Mouse (Mus musculus) left cerebral cortex, adult 11 months (tissue): ENCODE results near the gene Carmil1.
A peak's percentile ranks its signal among the peaks of the same experiment; 100 is the strongest.

Source experiments
- DNase-seq: peaks from one replicate; pipeline ENCODE4 v3.0.0; 2022; ENCODE audit warnings: low spot score

Gene Carmil1

DNA sequence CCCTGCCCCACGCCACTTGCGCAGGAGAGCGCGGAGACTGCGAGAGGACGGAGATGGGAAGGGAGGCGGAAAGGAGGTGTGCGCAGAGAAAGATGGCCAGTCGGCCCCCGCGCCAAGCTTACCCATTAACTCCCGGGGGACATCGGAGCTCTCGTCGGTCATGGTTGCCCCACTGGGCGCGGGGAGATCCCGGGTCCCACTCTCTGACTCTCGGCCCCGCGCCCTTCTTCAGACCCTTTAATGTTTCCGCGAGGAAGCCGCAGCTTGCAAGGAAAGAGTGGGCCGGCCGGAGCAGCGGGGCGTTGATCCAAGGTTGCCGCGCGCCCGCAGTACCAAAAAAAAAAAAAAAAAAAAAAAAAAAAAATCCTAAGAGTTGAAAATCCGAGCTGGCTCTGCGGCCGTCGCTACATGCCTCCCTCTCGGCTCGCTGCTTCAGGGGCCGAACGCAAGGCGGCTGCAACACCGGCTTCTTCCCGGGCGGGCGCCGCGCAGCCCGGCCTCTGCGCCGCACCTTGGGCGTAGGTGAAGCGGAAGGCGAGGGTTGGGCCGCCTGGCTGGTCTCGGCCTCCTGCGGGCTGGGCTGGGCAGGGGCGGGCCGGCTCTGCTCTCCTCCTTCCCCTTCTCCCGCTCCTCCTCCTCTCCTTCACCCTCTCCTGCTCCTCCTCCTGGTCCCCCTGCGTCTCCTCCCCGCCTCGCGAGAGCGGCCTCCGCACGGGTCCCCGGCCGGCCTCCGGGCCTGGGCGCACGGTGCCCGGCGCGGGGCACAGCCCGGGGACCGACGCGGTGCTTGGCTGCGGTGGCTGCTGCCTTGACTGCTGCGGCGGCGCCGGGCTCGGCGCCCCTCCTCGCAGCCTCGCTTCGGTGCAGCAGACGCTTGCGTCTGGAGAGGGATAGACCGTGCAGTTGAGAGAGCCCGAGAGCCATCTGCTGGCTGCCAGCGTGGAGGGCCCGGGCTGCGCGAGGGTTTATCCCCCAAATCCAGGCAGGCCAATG is at the start of gene Carmil1:
TSS of gene Carmil1 (minus strand) at position 357 of the 993 bp plus-strand sequence.
- peak; percentile 84 for DNase-seq

- DNase-seq: no peak
Measured at GRCm38 (mm10) chr13:24330128-24330527, 49.5 kb upstream of the Carmil1 start.

- no peak for DNase-seq
Measured at GRCm38 (mm10) chr13:24328036-24328817, 47.6 kb upstream of the Carmil1 start.

DNA sequence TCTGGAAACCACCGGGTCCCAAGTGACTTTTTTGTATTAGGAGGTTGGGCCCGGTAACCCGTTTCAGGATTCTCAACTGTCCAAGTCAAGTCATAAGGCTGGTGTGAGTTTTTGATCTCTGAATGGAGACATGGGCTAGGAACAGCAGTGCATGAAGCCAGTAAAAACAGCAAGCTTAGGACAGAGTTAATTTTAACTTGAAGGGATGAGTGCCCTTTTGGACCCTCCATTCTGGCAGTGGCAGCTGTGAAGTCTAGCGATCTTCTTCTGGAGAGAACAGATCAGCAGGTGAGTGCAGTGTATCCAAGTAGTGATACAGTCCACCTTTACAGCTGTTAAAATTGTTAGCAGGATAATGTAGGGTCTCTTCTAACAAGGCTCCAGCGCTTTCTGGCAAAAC is 46.6 kb upstream of the Carmil1 start, which contains the start of gene Cmah:
TSS of gene Cmah (plus strand) at position 204 of the 400 bp plus-strand sequence.
- no peak for DNase-seq

DNA sequence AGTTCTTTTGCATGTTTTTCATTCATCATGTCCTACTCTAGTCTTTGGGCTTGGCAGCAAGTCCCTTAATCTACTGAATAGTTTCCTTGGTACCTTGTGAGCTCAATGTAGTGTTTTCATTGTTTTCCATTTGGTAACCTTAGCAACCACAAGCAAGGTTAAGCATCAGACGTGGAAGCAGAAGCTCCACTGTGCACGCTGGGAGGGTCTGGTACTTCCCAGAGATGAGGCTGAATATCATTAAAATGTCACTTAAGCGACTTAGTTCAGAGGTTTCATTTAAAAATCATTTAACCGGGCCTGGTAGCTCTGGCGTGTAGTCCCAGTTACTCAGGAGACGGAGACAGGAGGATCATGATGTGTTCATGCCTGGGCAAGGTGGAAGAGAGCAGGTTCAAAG is 40.7 kb upstream of the Carmil1 start:
- DNase-seq: no peak

DNA sequence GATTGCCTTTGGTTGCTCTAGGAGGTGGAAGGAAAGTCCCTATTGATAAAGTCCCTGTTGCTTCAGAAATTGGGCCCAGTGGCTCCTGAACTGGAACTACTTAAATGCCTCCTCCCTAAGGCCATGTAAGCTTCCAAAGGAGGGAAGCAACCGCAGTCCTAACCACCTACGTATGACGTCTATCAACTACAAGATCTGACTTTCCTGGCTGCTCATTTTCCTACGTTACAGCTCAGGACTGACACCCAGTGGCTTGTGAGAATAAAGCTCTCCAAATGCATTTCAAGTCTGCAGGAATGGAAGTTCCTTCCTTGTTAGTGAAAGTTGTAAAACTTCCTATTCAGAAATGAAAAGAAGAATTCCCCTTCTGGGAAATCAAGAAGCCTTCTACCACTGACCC is 38.0 kb upstream of the Carmil1 start:
- DNase-seq: no peak

- no peak for DNase-seq
Measured at GRCm38 (mm10) chr13:24316563-24316962, 36.0 kb upstream of the Carmil1 start.

DNA sequence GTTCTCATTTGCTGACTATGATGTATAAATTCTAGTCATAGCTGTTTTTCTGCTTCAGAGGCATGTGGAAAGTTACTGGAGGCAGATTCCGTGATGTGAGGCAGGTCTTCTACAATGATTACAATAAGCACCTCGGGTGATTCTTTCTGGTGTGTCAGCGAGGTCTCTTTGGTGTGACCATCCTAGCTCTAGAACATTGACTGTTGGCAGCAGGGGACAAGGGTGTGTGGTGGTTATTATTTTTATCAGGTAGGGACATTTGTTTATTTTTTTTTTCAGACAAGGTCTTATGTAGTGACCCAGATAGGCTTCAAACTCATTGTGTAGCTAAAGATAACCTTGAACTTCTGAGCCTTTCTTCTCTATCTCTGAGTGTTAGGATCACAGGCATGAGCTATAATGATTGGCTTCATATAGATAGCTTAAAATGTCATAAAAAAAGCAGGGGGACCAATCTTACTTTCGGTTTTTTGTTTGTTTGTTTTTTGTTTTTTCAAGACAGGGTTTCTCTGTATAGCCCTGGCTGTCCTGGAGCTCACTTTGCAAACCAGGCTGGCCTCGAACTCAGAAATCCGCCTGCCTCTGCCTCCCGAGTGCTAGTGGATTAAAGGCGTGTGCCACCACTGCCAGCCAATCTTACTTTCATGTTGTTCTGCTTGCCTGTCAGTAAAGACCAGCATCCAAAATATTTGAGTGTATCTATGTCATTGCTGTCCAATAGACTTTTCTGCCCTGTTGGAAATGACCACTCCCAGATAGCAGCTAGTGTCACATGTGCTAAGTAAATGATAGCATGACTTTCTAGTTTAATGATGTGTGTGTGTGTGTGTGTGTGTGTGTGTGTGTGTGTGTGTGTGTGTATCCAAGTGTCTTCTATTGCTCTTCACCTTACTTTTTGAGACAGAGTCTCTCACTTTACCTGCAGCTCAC is 30.7 kb upstream of the Carmil1 start:
- no peak for DNase-seq

- no peak for DNase-seq
Measured at GRCm38 (mm10) chr13:24306248-24306647, 25.7 kb upstream of the Carmil1 start.

- no peak for DNase-seq
Measured at GRCm38 (mm10) chr13:24305486-24305885, 24.9 kb upstream of the Carmil1 start.

- no peak for DNase-seq
Measured at GRCm38 (mm10) chr13:24297252-24297651, 16.7 kb upstream of the Carmil1 start.

DNA sequence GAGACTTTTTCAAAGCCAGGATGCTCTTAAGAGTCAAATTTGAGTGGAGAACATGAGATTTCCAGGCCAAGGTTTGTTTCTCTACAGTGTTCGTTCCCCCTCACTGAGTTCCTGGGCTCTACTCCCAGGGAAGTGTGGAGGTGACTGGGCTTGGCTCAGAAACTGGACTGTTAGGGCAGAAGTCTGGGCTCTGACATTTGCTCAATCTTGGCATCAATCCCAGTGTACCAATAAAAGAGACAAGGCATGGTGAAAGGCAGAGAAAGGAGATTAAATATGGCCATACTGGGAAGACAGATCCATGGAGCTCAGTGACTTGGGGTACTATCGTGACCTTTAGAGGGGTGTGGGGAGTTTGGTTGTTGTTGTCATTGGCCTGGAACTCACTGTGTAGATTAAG is 6.8 kb upstream of the Carmil1 start:
- DNase-seq: no peak

DNA sequence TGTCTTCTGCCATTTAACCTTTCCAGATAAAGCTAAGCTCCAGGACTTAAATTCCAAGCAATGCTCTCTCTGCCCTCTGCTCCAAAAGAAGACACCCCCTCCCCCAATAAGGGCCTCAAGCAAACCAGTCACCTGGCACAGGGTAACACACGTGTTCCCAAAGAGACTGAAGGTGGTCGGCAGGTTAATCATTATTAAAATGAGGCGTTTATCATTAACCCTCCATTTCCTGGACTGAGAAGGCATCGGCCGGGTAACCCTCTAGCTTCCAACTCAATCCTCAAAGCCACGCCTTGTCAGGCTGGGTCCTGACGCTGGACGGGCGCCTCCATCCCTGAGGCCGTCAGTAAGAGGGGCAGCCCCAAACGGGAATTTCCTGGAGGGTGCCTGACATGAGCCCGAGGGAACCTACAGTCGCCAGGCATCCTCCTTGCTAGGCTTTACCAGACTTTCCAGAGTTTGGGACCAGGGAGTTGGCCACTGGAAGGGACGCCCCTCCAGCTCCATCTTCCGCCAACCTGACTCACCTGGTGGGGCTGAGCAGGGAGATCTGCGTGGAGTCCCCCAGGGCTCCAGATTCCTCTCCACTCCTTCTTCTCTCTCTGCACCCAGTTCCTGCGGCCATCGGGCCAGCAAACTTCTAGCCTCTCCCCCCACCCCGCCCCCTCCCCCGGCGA is 695 bp downstream of the Carmil1 start:
- DNase-seq: no peak

DNA sequence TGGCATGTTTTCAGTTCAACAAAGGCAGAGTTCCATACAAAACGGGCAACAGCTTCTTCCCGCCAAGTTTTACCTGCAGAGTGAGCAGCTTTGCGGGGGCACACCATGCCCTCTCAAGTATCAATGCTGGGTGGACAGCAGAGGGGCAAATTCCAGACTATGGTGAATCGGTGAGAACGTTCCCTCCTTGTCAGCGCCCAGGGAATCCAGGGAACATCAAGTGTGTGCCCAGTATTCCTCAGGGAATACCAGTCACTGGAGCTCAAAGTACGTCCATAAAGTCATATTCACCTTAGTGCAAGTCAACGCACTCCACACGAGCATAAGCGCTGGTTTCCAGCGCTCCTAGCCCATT is 1.2 kb downstream of the Carmil1 start:
- no peak for DNase-seq

DNA sequence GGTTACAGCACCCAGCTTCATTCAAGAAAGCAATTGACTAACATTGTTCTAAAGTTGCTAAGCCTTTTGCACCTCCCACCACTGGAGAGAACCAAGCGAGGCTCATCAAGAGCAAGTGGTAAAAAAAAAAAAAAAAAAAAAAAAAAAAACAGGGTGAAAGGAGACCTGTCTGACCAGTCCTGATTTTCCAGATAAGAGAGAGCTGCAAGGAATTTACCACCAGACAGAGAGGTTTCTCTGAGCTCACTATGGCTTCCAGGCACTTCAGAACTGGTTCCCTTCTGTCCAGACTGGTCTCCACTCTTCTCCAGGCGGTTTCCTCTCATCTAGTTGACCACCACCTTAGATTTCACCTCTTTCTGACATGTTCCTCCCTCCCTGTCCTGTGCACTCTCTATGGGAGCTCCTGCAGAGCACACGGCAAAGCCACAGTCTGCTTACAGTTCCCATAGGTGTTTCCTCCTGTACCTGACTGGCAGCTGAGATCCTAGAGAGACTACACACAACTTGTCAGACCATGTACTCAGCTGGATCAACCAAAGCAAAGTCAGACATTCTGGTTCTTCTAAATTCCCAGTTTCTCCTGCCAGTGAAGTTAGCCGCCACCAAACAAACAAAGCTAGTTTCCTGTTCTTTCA is 7.7 kb downstream of the Carmil1 start:
- no peak for DNase-seq

DNA sequence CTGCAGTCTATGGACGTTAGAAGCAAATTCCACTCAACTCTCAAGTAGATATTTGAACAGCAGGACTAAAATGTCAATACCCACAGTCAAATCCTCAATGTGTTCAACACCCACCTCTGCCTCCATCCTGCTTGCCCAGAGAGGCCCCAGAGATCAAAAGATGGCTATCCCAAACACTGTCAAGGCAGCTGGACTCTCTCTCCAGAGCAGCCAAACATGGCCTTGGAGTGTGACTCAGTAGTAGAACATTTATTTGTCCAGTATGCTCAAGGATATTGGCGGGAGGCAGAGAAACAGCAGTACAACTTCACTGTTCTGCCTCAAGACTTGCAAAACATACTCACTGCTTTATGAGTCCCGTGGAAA is 11.5 kb downstream of the Carmil1 start:
- DNase-seq: no peak

- DNase-seq: no peak
Measured at GRCm38 (mm10) chr13:24268355-24269099, 12.1 kb downstream of the Carmil1 start.

- DNase-seq: no peak
Measured at GRCm38 (mm10) chr13:24264760-24265159, 15.8 kb downstream of the Carmil1 start.

GRCm38 (mm10) chr13:24263560-24263959 is 17.0 kb downstream of the Carmil1 start:
- DNase-seq: no peak
